Mouse (Mus musculus) cerebellum, adult (tissue): ENCODE results near the gene 3830406C13Rik.
A peak's percentile ranks its signal among the peaks of the same experiment; 100 is the strongest.
"Not testable (repeated sequence)": the region's sequence is repeated elsewhere in the genome, so short reads cannot be mapped to it uniquely, and the experiment has no call there.

Experiments used
- ATAC-seq: cut with Nextera tagmentation; 2 replicates; pipeline ENCODE4 v1.9.2; 2017; ENCODE audit warnings: mild to moderate bottlenecking, moderate library complexity, mixed read lengths; ENCODE audit not compliant: insufficient number of reproducible peaks, low FRiP score, low TSS enrichment

The 3830406C13Rik gene

DNA sequence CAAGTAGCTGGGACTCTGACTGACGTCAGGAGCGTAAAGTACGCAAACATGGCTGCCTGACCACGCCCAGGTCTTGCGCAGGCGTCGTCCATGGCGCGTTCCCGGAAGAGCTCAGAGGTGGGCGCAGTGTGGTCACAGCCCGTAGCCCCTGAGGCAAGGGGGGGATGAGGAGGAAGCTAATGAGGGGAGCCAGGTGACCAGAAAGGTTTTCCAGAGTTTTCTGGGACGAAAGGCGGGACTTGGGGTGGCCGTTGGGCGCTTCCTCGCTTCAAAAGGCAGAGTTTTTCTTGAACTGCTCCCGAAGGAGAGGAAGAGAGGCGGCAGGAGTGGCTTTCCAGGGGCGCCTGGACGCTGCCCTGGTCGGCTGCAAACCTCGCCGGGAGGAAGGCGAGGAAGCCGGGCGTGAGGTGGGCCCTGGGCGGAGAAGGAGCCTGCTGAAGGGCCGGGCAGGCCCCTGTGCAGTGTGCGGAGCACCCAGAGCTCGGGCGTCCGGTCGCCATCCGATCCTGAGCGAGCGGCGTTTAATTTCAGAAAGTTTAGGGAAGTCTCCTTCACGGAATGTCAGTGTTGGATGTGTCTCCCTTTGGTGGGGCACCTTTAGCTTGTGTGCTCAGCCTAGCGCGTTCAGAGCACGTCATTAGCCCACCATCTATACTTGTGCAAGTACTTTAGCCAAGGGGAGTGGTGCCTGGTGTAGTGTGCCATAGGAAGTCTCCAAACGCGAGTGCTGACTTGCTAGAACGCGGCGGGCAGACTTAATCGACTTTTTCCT is at the start of gene 3830406C13Rik:
Gene 3830406C13Rik (plus strand): TSS at position 33 of the 772 bp plus-strand sequence.
- ATAC-seq: peak; percentile 97

DNA sequence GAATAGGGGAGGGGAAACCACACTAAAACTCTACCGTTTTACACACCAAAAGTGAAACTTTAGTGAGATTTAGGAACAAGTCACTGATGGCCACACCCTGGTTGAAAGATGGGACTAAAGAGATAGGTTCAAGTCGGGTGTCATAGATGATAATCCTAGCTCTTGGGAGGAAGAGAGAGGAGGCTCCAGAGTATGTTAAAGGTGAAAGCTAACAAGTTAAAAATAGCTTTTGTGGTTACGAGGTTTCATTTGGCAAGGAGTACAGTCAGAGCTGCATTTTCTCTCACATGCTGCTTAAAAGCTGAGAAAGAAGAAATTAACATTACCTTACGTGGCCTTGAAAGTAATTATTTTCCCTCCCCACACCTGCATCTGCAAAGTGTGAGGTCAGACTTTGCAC is 40.2 kb upstream of the 3830406C13Rik start:
- no peak for ATAC-seq

DNA sequence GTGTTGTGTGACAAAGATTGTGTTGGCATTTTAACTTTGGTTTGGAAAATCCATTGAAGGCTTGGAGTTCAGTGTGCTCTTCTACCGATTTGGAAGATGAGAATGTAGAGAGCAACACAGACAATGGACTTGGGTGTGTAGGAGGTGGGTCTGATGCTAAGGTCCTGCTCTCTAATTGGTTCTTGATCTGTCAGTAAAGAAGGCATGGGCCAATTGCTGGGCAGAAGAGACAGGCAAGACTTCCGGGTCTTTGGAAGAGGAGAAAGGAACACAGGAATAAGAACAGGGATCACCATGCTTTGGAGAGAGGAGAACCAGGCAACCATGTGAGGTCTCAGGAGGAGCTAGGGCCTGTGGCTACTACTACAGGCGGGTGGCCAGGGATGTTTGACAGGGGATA is 7.9 kb upstream of the 3830406C13Rik start:
- no peak for ATAC-seq

DNA sequence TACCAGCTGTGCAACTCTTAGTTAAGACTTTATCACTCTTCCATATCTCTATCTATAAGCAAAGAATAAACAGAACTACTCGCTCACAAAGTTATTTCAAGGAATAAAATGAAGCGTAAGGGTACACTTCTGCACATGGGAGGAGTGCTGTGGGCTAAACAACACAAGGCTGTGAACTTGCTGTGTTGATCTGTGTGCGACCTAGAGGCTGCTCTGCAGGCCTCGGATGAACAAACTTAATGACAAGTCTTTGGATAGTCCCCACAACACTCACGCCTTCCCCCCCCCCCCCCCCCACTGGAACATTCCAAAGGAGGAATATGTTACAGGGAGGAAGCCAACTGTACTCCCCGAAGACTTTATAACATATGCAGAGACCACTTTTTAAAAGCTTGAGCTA is 332 bp upstream of the 3830406C13Rik start, which contains the start of gene Gm49355:
Gene Gm49355 (plus strand): TSS at position 336 of the 400 bp plus-strand sequence.
- ATAC-seq: 0 out of 2 replicates have a peak, but pooled peaks have one; percentile 5

DNA sequence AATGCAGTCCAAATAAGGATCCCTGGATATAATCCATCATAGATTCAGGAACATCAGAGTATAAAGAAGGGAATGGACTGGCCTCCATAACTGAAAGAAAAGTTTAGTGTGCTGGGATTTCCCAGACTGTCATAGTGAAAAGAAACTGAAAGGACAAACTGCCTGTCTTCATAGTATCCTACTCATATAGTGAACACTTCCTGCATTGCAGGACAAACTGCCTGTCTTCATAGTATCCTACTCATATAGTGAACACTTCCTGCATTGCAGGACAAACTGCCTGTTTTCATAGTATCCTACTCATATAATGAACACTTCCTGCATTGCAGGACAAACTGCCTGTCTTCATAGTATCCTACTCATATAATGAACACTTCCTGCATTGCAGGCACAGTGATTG is 5.8 kb downstream of the 3830406C13Rik start:
- not testable (repeated sequence) for ATAC-seq

DNA sequence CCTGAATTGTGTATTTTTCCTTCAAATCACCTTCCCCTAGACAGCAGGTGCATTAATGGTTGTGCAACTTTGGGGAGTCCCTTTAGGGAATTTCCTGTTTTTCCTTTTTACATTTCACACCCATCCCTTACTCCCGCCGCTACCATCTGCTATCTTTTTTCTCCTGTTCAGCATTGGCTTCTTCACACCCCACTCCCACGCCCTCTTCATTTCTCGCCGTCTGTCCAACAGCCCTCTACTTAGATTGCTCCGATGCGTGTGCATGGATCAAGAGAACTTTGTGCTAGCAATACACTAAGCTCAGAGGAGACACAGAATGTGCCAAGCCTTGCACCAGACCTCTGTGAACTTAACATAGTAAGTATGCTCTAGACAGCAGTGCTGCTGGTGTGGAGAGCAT is 12.4 kb downstream of the 3830406C13Rik start:
- ATAC-seq: peak; percentile 80

DNA sequence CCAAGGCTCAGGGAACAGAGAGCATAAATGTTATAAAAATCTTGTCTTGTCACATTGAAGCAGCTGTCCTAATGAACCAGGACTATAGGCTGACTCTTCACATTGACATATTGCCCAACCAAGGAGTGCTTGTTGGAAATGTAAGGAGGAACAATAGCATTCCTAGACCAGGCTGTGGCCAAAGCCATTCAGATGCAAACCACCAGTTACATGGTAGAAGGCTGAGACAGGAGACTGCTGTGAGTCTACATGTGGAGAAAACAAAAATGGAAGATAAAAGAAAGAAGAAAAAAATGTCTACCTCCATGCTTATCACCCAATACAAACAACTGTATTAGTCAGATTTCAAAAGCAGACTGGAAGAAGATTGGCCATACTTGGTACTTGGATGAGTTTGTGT is 15.2 kb downstream of the 3830406C13Rik start:
- ATAC-seq: no peak

DNA sequence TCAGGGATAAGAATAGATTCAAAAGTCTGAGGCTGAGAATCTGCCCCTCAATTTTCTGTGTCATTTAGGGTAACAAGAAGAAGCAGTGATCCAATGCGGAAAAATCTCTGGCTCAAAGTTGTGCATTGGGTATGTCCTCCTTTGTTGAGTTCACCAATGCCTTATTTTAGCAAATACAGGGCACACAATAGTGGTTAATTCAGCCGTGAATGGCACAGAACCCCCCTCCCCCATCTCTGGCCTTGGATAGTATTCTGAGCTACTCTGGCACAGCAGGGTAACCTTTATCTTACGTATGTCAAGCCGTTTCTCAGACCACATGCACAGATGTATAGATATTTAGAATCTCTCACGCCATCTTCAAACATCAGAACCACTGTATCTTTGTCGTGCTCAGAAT is 15.7 kb downstream of the 3830406C13Rik start:
- ATAC-seq: no peak

DNA sequence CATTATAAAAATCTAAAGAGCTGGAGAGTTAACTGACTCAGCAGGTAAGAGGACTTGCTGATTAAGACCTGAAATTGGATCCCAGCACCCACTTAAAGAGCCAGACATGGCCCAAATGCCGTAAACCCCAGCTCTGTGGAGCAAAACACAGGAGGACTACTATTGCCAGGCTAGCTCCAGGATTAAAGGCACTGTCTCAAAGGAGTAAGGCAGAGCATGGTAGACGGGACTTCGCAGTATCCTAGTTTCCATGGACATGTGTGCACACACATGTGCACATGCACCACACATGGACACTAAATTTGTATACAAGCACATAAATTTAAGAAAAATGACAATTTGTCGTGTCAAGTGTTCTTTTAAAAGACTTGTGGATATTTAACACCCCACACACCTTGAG is 16.3 kb downstream of the 3830406C13Rik start:
- no peak for ATAC-seq

DNA sequence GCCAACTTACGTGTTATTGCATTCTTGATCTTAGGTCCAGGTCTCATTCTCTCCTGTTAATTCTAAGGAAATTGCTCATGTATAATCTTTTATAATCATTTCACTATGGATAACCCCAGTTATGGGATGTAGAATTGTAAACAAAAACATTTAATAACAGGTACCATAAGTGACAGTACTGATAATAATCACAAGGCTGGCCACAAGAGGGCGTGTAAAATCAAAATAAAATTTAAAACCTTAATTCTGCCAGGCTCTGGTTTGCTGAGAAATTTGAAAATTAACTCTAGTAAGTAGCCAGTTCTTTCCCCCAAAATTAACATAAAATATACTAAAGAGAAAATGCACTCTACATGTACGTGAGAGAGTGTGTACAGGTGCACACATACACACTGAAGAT is 16.7 kb downstream of the 3830406C13Rik start:
- no peak for ATAC-seq

DNA sequence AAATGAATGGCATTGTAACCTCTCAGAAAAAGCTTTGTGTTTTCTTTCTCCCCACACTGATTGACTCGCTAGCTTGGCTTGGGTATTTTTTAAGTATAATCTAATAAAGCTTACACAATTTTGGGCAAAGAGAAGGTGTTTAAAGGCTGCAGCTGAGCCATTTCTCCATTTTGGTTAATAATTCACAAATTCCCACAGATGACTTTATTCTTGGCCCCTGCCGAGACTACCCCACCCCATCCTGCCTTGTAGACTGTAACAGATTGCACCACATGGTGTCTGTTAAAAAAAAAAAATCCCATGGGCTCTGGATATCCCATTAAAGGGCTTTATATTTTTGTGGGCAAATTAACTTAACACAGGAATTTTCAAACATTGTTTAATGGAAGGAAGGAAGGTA is 19.1 kb downstream of the 3830406C13Rik start:
- no peak for ATAC-seq

DNA sequence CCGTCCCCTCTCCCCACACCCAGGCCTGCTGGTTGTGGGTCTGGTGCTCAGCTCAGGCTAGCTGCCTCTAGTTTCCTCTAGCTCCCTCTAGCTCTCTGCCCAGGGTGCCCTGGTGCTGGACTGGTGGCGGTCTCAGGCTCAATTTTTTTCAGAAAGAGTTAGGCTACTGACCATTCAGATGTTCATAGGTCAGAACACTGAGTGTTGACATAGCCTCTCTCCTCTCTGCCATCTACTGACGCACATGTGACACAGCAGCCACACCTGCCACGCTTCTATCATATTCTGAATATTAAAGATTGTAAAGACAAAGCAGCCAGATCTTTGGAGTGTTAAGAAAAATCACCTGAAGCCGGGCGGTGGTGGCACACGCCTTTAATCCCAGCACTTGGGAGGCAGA is 49.6 kb downstream of the 3830406C13Rik start:
- no peak for ATAC-seq

DNA sequence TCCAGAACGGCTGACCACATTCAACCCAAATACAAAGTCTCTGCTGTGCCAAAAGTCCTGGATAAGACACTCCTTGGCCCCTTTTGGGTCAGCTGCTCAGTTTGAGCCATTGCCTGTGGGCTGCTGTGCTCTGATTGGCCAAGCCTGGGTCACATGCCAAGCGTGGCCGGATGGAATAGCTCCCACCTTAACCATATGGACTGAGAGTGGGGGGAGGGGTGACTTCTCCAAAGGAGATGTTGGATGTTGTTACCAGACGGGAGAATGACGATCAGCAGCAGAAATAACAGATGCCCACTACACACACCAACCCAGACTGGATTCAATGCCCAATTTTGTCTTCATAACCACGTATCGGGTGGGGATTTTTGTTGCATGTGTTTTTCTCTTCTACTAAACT is 51.0 kb downstream of the 3830406C13Rik start:
- ATAC-seq: no peak

DNA sequence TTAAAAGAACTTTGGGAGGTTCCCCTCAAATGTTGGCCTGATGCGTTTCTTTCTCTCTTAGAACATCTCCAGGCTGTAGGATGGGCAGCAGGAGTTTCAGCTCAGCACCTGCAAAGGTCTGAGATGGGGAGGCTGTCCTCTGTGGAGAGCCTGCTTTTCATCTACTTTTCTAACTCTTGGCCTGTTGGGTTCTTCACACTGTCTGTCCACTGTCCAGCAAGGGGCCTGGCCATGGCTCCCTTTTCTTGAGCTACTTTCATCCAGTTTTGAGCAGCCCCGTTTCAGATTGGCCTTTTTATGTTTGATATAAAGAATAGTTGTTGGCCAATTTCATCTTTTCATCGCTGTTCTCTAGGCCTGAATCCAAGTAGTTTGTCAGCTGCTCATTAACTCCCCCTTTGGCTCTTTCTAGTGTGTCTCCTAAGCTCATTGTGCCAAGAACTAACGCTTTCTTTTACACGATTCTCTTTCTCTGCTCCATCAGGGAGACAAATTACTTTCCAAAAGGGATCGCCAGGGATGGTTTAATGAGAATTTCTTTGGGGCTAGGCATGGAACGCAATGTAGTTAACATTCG is 53.5 kb downstream of the 3830406C13Rik start:
- ATAC-seq: no peak

DNA sequence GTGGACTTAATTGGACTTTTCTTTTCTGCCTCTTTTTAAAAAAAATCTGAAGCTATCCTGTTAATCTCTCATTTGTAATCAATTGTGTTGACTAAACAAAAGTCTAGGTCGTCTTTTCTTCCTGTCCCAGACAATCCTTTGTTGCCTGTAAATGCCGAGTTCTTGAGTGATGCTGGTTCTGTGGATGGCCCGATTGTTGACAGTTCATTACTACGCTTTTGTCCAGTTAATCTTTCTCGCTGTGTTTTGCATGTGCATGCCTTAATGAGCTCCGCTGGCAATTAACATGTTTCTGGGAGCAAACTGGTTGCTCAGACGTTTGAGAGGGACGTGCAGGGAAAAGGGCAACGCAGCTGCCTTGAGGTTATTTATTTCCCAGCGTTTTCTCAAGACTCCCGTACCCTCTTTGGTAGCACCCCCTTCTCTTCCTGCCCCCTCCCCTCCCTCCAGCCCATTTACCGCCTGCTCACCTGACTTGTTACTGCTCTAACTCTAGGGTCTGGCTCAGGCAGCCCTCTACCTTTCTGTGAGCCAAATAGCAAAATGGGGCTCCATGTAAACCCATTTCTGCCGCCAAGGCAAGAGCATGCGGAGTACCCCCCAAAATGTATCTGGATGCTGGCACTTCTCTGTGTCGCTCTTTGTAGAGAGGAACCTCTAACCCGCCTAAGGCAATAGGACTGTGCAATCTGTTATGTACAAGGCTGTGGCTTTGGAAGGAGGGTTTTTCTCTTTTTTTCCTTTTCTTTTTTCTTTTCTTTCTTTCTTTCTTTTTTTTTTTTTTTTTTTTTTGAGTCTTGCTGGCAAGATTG is 54.2 kb downstream of the 3830406C13Rik start:
- no peak for ATAC-seq

DNA sequence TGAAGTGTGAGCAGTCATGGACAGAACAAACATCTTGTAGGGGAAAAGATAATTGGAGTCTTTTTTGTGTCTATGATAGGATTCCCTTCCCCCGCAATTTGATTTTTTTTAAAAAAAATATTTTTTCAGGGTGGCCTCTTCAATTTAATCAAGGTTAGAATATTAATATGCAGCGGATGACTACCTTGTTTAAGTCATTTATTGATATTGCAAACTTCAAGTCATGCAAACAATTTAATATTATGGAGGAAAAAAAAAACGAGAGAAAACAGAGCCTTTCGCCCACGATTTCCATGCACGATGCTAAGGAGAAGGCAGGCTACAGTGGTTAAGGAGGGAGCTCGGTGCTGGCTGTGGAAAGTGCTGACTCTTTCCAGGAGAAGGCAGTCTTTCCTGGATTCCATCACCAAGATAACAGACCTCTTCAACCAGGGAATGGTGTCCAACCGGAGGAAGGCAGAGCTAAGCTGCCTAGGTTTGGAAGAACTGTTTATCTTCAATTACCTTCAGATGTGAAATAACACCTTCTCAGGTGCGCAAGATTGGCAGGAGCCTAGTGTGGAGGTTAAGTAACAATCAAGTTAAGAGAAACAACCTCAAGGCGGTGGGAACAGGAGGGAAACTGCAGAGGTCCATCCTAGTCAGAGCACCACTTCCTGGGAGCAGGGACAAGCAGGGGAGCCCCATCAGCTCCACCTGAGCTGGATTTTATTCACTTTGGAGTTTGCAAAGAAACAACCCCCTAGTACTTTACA is 55.0 kb downstream of the 3830406C13Rik start:
- ATAC-seq: no peak

DNA sequence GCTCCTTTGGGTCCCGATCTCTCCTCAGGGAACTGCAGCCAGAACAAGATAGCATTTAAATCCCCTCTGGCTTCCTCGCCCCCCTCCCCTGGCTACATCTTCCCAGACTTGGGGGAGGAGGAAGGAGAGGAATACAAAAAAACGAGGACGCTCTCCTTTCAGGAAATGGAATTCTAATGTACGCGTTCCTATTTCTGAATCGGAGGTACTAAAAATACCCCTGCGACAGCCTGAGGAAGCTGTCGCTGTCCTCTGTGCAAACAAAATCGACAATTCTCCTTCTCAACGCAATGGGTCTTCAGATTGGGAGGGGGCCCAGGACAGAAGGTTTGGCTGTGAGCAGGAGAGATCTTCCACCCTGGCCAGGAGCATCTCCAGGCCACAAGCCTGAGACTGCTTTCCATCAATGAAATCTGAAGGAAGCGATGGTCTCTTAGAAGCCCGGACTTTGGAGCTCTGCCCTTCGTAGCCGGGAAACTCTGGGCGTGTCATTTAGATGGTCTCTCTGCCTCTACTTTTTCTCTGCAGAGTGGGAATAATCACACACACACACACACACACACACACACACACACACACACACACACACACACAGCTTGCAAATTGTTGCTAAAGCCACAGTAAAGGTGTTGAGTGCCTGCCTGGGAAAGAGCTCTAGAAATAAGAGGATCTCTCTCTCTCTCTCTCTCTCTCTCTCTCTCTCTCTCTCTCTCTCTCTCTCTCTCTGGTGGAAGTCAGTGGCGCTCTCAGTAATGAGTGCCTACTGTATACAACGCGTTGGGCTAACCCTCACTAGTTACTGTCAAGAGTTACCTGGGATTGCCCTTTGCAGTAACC is 56.5 kb downstream of the 3830406C13Rik start:
- no peak for ATAC-seq

DNA sequence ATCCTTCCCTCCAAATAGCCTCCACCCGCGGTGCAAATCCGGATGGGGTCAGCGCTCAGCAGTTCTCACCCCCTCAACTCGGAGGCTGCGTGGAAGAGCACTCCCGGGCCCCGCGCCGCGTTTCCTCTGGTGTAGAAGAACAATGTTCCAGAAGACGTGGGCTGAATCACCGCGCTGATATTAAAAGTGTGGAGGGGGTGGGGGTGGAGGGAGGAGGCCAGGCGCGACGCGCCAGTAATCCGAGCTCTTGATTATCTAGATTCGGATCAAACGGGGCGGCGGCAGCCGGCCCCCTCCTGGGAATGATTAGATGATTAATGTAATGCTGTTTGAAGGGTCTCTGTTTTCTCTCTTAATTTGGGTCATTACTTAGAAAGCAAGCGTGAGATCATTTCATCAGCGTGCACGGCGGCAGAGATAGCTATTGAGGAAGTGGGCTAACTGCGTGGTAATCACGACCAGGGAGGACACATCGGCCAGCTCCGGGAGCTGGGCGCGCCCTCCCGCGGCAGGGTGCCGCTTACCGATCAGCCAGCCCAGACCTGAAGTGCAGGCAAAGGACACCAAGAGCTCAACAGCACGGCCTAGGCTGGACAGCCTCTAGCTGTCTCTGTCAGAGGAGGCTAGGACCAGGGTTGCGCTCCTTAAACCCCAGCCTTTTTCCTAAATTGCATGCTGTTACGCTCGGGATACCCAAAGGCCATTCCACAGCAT is 57.3 kb downstream of the 3830406C13Rik start:
- no peak for ATAC-seq
